Mouse (Mus musculus) liver, embryonic 15.5 days (tissue): ENCODE results near the gene Olfr874. TPM values are rescaled to one million over a fixed set of nuclear protein-coding genes. Genes with fewer than 3 reads are reported as not detected.
"Not testable (repeated sequence)": the region's sequence is repeated elsewhere in the genome, so short reads cannot be mapped to it uniquely, and the experiment has no call there.

Source experiments
- ATAC-seq: fragments of 200-750 bp; cut with Nextera tagmentation; 2 replicates; pipeline ENCODE4 v1.8.0; 2017; ENCODE audit warnings: moderate number of reproducible peaks, mild to moderate bottlenecking, moderate library complexity; ENCODE audit not compliant: insufficient read depth
- H3K27ac ChIP-seq: fragments of 300-500 bp; sonication (generic); replicated peaks from 2 replicates; pipeline ENCODE4 v1.5.1; 2015; ENCODE audit warnings: mild to moderate bottlenecking, inconsistent platforms
- H3K27me3 ChIP-seq: fragments of 300-500 bp; sonication (generic); 2 replicates; pipeline ENCODE4 v1.6.1; 2015; ENCODE audit warnings: mild to moderate bottlenecking, inconsistent platforms
- H3K36me3 ChIP-seq: fragments of 300-500 bp; sonication (generic); replicated peaks from 2 replicates; pipeline ENCODE4 v1.6.1; 2015; ENCODE audit warnings: moderate library complexity, mild to moderate bottlenecking, inconsistent platforms
- H3K4me1 ChIP-seq: fragments of 300-500 bp; sonication (generic); replicated peaks from 2 replicates; pipeline ENCODE4 v1.6.1; 2015; ENCODE audit warnings: inconsistent platforms
- H3K4me2 ChIP-seq: fragments of 300-500 bp; sonication (generic); 2 replicates; pipeline ENCODE4 v1.6.1; 2015; ENCODE audit warnings: moderate library complexity, mild to moderate bottlenecking, inconsistent platforms
- H3K4me3 ChIP-seq: fragments of 300-500 bp; sonication (generic); replicated peaks from 2 replicates; pipeline ENCODE4 v1.5.1; 2015; ENCODE audit warnings: mild to moderate bottlenecking, inconsistent platforms
- H3K9ac ChIP-seq: fragments of 300-500 bp; sonication (generic); 2 replicates; pipeline ENCODE4 v1.6.1; 2015; ENCODE audit warnings: moderate library complexity, mild to moderate bottlenecking, inconsistent platforms
- H3K9me3 ChIP-seq: fragments of 300-500 bp; sonication (generic); replicated peaks from 2 replicates; pipeline ENCODE4 v1.6.1; 2016; ENCODE audit warnings: inconsistent platforms
- WGBS: fragments of 180-500 bp; shearing (Covaris S2); methylation state at CpG from one replicate; pipeline ENCODE4 v1.1.7; 2015; ENCODE audit warnings: mixed read lengths; ENCODE audit not compliant: insufficient replicate concordance; 5-methylcytosine and 5-hydroxymethylcytosine counted together
- polyA plus RNA-seq: library from polyadenylated mRNA; unstranded; fragments of >200 nt; fragmentation: Nextera tagmentation; extraction: Ambion mirVana; gene quantifications from 2 replicates; pipeline ENCODE4 v1.2.1, GENCODE M21; 2015

The Olfr874 gene
- polyA plus RNA-seq, 1 experiment from 2014 or later: not detected

DNA sequence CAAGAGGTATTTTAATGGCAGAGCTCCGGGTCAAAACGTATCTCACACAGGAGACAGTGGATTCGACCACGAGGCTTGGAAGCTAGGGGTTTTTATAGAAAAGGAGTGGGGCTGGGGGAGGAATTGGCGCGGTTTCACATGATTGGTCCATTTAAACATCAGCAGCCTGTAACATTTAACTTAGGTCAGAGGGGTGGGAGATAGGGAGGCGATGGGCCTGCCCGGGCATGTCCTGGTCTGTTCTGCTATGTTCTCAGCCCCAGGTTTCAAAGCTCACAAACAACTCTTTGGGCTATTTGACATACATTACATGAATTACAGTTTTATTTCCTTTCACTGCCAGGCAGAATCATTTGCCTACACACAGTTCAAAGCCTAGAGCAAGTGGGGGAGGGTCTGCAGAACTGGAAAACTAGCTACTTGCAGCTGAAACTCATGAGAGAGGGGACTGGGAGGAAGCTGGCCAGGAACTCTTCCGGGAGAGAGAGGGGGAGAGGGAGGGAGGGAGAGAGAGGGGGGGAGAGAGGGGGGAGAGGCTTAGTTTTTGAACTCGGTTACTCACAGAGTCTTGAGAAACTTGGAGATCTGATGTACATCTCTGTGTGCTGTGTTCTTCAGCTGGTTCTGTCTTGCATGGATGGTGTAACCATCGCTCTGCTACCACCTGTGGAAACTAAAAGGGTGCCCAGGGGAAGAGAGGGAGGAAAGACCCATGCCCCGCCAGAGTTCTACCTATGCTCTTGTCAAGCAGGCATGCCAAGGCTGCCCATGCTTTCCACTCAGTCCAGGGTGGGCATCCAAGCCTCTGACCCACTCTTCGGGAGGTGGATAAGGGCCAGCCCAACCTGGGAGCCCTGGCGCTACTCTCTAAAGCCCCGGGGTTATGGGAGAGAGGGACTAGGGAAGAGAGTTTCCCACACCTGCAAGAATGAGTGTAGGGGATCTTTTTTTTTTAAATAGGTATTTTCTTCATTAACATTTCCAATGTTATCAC, 38.8 kb downstream of the Olfr874 start:
- not testable (repeated sequence) for H3K27ac ChIP-seq, ATAC-seq, H3K4me3 ChIP-seq, H3K27me3 ChIP-seq, H3K9me3 ChIP-seq, H3K4me1 ChIP-seq, H3K4me2 ChIP-seq, H3K36me3 ChIP-seq, H3K9ac ChIP-seq
- WGBS: 52% methylated on average over 11 of the region's 15 CpGs

DNA sequence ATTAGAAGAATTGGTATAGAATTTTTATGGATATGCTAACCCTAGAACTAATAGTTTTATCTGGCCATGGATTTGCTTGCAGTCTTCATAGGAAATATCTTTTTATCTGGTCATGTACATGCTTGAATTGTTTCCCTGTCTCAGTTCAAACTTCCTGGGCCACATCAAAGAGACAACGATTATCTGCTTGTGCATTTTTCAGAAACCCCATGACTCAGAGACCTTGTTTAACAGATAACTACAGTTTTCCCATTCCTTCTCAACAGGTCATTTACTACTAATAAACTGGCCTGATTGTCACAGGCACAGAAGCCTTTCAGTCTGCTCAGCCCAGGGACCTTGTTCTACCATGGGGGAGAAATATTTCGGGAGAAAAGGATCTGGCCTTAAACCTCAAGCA, 41.5 kb downstream of the Olfr874 start:
- no peak overlapping the region for H3K9ac ChIP-seq
- no peak overlapping the region for H3K4me2 ChIP-seq
- no peaks in the 10 kb centered on the region for H3K9me3 ChIP-seq
- 56% methylated on average over 2 of the region's 2 CpGs for WGBS
- no peaks in the 10 kb centered on the region for H3K36me3 ChIP-seq
- no peaks in the 10 kb centered on the region for H3K27me3 ChIP-seq
- H3K4me3 ChIP-seq: no peak overlapping the region
- H3K4me1 ChIP-seq: no peaks in the 10 kb centered on the region
- no peak overlapping the region for H3K27ac ChIP-seq
- no peak for ATAC-seq

Other genes with a start within 250 kb of the Olfr874 start
- 14.5 and 17.9 TPM in 2 replicates for gene Esam, start 217.0 kb upstream of the Olfr874 start, polyA plus RNA-seq
- gene Vsig2, start 205.9 kb upstream of the Olfr874 start, polyA plus RNA-seq: 0.29 and 0.32 TPM in 2 replicates
- 5.4 and 6.2 TPM in 2 replicates for gene Nrgn, start 192.2 kb upstream of the Olfr874 start, polyA plus RNA-seq
- 5.6 and 6.4 TPM in 2 replicates for gene Siae, start 189.4 kb upstream of the Olfr874 start, polyA plus RNA-seq
- 1.3 and 1.5 TPM in 2 replicates for gene Spa17, start 131.4 kb upstream of the Olfr874 start, polyA plus RNA-seq
- 43.1 and 48.3 TPM in 2 replicates for gene Tbrg1, start 87.8 kb upstream of the Olfr874 start, polyA plus RNA-seq
- gene Panx3, start 75.9 kb upstream of the Olfr874 start, polyA plus RNA-seq: not detected in 2 replicates
- not detected in 2 replicates for gene Olfr160, start 28.9 kb upstream of the Olfr874 start, polyA plus RNA-seq
- not detected in 2 replicates for gene Olfr875, start 26.8 kb downstream of the Olfr874 start, polyA plus RNA-seq
- not detected in 2 replicates for gene Olfr876, start 57.9 kb downstream of the Olfr874 start, polyA plus RNA-seq
- not detected in 2 replicates for gene Olfr877, start 109.2 kb downstream of the Olfr874 start, polyA plus RNA-seq
- not detected in 2 replicates for gene Olfr145, start 151.6 kb downstream of the Olfr874 start, polyA plus RNA-seq
- not detected in 2 replicates for gene Olfr878, start 172.7 kb downstream of the Olfr874 start, polyA plus RNA-seq
- not detected in 2 replicates for gene Olfr881, start 246.7 kb downstream of the Olfr874 start, polyA plus RNA-seq